In genomic region chr5:43236476-43236875, GRCm38 (mm10) we compare ENCODE assay signal across 11 mouse cellular contexts. TPM values are rescaled to one million over a fixed set of nuclear protein-coding genes. Genes with fewer than 3 reads are reported as not detected.
DNase-seq lines count a peak whose midpoint lies in the region; ATAC-seq lines count a peak whose summit lies in the region.
"Had no signal": no experiment of that assay in that cellular context is flagged by ENCODE, and none has a peak within 500 bp of the region (broad histone marks: within the 10 kb centered on the region; RNA-seq: fewer than 3 reads in every experiment).

No protein-coding gene starts in this region.

- H3K9me3 ChIP-seq in kidney, embryonic 15.5 days (replicated peaks) = no peaks in the 10 kb centered on the region
- H3K9me3 ChIP-seq in hindbrain, embryonic 12.5 days (replicated peaks) = no peaks in the 10 kb centered on the region
- no peaks in the 10 kb centered on the region for H3K9me3 ChIP-seq in neural tube, embryonic 13.5 days
- H3K9me3 ChIP-seq: limb, embryonic 13.5 days had no signal

- WGBS in kidney, embryonic 15.5 days = 80% methylated on average over 3 of the region's 3 CpGs
- 69% methylated on average over 3 of the region's 3 CpGs for WGBS in hindbrain, embryonic 12.5 days
- 64% methylated on average over 3 of the region's 3 CpGs for WGBS in neural tube, embryonic 13.5 days

- H3K4me3 ChIP-seq in kidney, embryonic 15.5 days (replicated peaks) = no peak overlapping the region
- H3K4me3 ChIP-seq in hindbrain, embryonic 12.5 days = no peak overlapping the region
- H3K4me3 ChIP-seq in neural tube, embryonic 13.5 days = peak overlapping the region; percentile 98

- H3K27ac ChIP-seq in kidney, embryonic 15.5 days = no peak overlapping the region
- no peak overlapping the region for H3K27ac ChIP-seq in hindbrain, embryonic 12.5 days
- no peak overlapping the region for H3K27ac ChIP-seq in neural tube, embryonic 13.5 days (replicated peaks)
- H3K27ac ChIP-seq: limb, embryonic 13.5 days had no signal

- peaks cover 11% of the 10 kb centered on the region for H3K4me1 ChIP-seq in kidney, embryonic 15.5 days
- peaks cover 9% of the 10 kb centered on the region for H3K4me1 ChIP-seq in hindbrain, embryonic 12.5 days
- peaks cover 39% of the 10 kb centered on the region for H3K4me1 ChIP-seq in neural tube, embryonic 13.5 days (replicated peaks)

- no peaks in the 10 kb centered on the region for H3K36me3 ChIP-seq in kidney, embryonic 15.5 days
- no peaks in the 10 kb centered on the region for H3K36me3 ChIP-seq in hindbrain, embryonic 12.5 days
- H3K36me3 ChIP-seq in neural tube, embryonic 13.5 days = 0 out of 2 replicates have a peak, but pooled peaks cover 5% of the 10 kb centered on the region
- H3K36me3 ChIP-seq: limb, embryonic 13.5 days had no signal

- DNase-seq in cerebellum, adult 9-10 months = peak; percentile 73
- no peak for DNase-seq in cerebellum, postnatal 4 days (ENCODE audit: low spot score in 2 of 2)
- peak; percentile 17 for DNase-seq in kidney, adult 9 months
- DNase-seq in urinary bladder, postnatal 36 days (ENCODE audit: low spot score in 2 of 2) = no peak
- DNase-seq: adrenal gland, adult 8-10 months; kidney, postnatal 10 days had no signal

- no peak overlapping the region for H3K9ac ChIP-seq in kidney, embryonic 15.5 days
- H3K9ac ChIP-seq in hindbrain, embryonic 12.5 days = no peak overlapping the region
- H3K9ac ChIP-seq in neural tube, embryonic 13.5 days = 0 out of 2 replicates have a peak overlapping the region, but pooled peaks have one; percentile 62
- H3K9ac ChIP-seq: limb, embryonic 13.5 days had no signal

- H3K4me2 ChIP-seq in kidney, embryonic 15.5 days = no peak overlapping the region
- H3K4me2 ChIP-seq in hindbrain, embryonic 12.5 days (replicated peaks) = peak overlapping the region; percentile 77
- peak overlapping the region; percentile 81 for H3K4me2 ChIP-seq in neural tube, embryonic 13.5 days

- peaks cover 25% of the 10 kb centered on the region for H3K27me3 ChIP-seq in kidney, embryonic 15.5 days
- H3K27me3 ChIP-seq in hindbrain, embryonic 12.5 days = no peaks in the 10 kb centered on the region
- no peaks in the 10 kb centered on the region for H3K27me3 ChIP-seq in neural tube, embryonic 13.5 days

- no peak for ATAC-seq in kidney, embryonic 15.5 days (replicated peaks; ENCODE audit: low FRiP score)
- ATAC-seq in hindbrain, embryonic 12.5 days (ENCODE audit: low FRiP score) = no peak
- ATAC-seq in neural tube, embryonic 13.5 days (ENCODE audit: low read depth) = no peak
- ATAC-seq in cerebellum, adult (ENCODE audit: insufficient number of reproducible peaks, low FRiP score, low TSS enrichment) = no peak

RNA-seq across cellular contexts. Expression of gene Cpeb2, which starts 3.5 kb away (rescaled TPM):
- 1.4 and 1.6 TPM in 2 replicates for polyA plus RNA-seq in kidney, embryonic 15.5 days (2015; fragmentation: Nextera tagmentation; extraction: Ambion mirVana)
- 10.6 and 12.2 TPM in 2 replicates for polyA plus RNA-seq in hindbrain, embryonic 12.5 days (2016; fragmentation: Nextera tagmentation; extraction: Ambion mirVana)
- polyA plus RNA-seq in neural tube, embryonic 13.5 days (2015; fragmentation: Nextera tagmentation; extraction: Ambion mirVana) = 12.9 and 14.5 TPM in 2 replicates

Comparison
In these comparisons a context has a peak if more than half of its experiments do, and no peak if none do; other contexts are left out.
1. DNase-seq: peak in cerebellum, adult 9-10 months (single experiment) and kidney, adult 9 months (single experiment); none in cerebellum, postnatal 4 days (0 of 2) and urinary bladder, postnatal 36 days (0 of 2).